ENCODE assay signal across 9 mouse cellular contexts in the genomic region with DNA sequence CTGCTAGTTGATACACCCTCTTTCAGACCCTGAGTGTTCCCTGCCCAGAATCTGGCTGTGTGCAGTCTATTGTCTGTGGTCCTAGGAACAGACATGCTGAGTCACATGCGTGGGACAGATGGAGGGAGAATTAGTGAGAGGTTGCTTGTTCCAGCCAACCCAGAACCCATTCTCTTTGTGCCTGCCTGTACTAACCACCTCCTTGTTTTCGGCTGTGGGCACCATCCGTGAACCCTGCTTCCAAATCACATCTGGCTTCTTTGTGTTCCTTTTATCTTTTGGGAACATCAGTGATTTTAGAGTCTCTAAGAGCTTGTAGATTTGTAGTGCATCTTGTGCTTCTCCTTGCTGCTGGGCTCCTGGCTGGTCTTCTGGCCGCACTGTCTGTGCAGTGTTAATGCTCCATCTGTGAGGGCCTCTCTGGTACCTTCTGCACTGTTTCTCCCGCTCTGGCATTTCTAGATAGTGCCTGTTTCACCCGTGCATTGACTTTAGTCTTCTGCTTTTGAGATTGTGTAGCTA.
DNase-seq lines count a peak whose midpoint lies in the region; ATAC-seq and TF ChIP-seq lines count a peak whose summit lies in the region.
"Had no signal": no experiment of that assay in that cellular context is flagged by ENCODE, and none has a peak within 500 bp of the region (broad histone marks: within the 10 kb centered on the region; RNA-seq: fewer than 3 reads in every experiment).

No protein-coding gene starts in this region.

- DNase-seq in frontal cortex, postnatal 36 days (ENCODE audit: low spot score in 2 of 2), result peak; percentile 60 to 66
- DNase-seq in urinary bladder, postnatal 14 days (ENCODE audit: low spot score), result no peak
- DNase-seq: kidney, postnatal 36 days had no signal

- H3K27me3 ChIP-seq in intestine, embryonic 15.5 days (replicated peaks), result no peaks in the 10 kb centered on the region
- H3K27me3 ChIP-seq in intestine, postnatal 0 days (replicated peaks; ENCODE audit: control insufficient read depth, insufficient read depth, low read length), result no peaks in the 10 kb centered on the region
- no peaks in the 10 kb centered on the region for H3K27me3 ChIP-seq in myocyte (ENCODE audit: control insufficient read depth, insufficient read depth, insufficient read length)

- no peaks in the 10 kb centered on the region for H3K9me3 ChIP-seq in intestine, embryonic 15.5 days
- no peaks in the 10 kb centered on the region for H3K9me3 ChIP-seq in intestine, postnatal 0 days (ENCODE audit: control insufficient read depth)

- WGBS in intestine, embryonic 15.5 days, result 73% methylated on average over 6 of the region's 6 CpGs
- WGBS in intestine, postnatal 0 days, result 72% methylated on average over 6 of the region's 6 CpGs

- peaks cover 12% of the 10 kb centered on the region; the same call in 1 of the 2 replicates for H3K4me1 ChIP-seq in intestine, embryonic 15.5 days (replicated peaks)
- no peaks in the 10 kb centered on the region for H3K4me1 ChIP-seq in intestine, postnatal 0 days (replicated peaks; ENCODE audit: control insufficient read depth, insufficient read depth, low read length)

- no peak overlapping the region for H3K27ac ChIP-seq in intestine, embryonic 15.5 days
- H3K27ac ChIP-seq in intestine, postnatal 0 days (ENCODE audit: low read depth, low read length), result no peak overlapping the region

- peak; percentile 34; the same call in 1 of the 2 replicates for ATAC-seq in intestine, embryonic 15.5 days
- ATAC-seq in intestine, postnatal 0 days, result no peak
- peak; percentile 74 for ATAC-seq in cerebellum, adult (ENCODE audit: insufficient number of reproducible peaks, low FRiP score, low TSS enrichment)
- ATAC-seq in monocyte, adult 5-6 weeks (replicated peaks; ENCODE audit: insufficient number of reproducible peaks, low FRiP score, low TSS enrichment, poor library complexity, severe bottlenecking), result no peak
- no peak; the same call in 1 of the 2 replicates for ATAC-seq in megakaryocyte progenitor cell, adult 5-6 weeks (replicated peaks; ENCODE audit: poor library complexity)

- no peaks in the 10 kb centered on the region for H3K36me3 ChIP-seq in intestine, embryonic 15.5 days
- H3K36me3 ChIP-seq in intestine, postnatal 0 days (ENCODE audit: control insufficient read depth, insufficient read depth), result no peaks in the 10 kb centered on the region; the same call in 1 of the 2 replicates
- H3K36me3 ChIP-seq in myocyte (ENCODE audit: control insufficient read depth, insufficient read depth), result no peaks in the 10 kb centered on the region

- no peak overlapping the region for H3K4me3 ChIP-seq in intestine, embryonic 15.5 days (replicated peaks)
- no peak overlapping the region for H3K4me3 ChIP-seq in intestine, postnatal 0 days (ENCODE audit: low read depth, low read length)
- no peak overlapping the region for H3K4me3 ChIP-seq in myocyte

- no peak overlapping the region for H3K9ac ChIP-seq in intestine, embryonic 15.5 days
- H3K9ac ChIP-seq in intestine, postnatal 0 days (ENCODE audit: low read depth, low read length), result no peak overlapping the region

- TF ChIP-seq POLR2A in myocyte (IDR thresholded peaks at IDR 0.05; ENCODE audit: insufficient read length, low read depth), result no peak

- TF ChIP-seq CTCF in intestine, postnatal 0 days (IDR thresholded peaks at IDR 0.05; ENCODE audit: low read depth), result no peak

- H3ac ChIP-seq in myocyte (ENCODE audit: control insufficient read depth, insufficient read length), result no peak overlapping the region

- no peak overlapping the region for H3K4me2 ChIP-seq in intestine, embryonic 15.5 days (replicated peaks)
- H3K4me2 ChIP-seq in intestine, postnatal 0 days (replicated peaks; ENCODE audit: low read depth), result no peak overlapping the region
- H3K4me2 ChIP-seq in myocyte (ENCODE audit: low read depth), result peak overlapping the region; percentile 74

- H3K79me2 ChIP-seq in myocyte (ENCODE audit: control insufficient read depth, insufficient read depth), result no peaks in the 10 kb centered on the region

TF ChIP-seq in myocyte, 11 proteins besides CTCF, POLR2A, EP300 and RAD21:
- TF ChIP-seq MYOD1 (IDR thresholded peaks at IDR 0.05; ENCODE audit: control insufficient read depth in 1 of 3, insufficient read length in 2 of 3, low read depth in 2 of 3) (peak in 2 of 3 experiments; percentile 32 to 39), MAX (IDR thresholded peaks at IDR 0.05; ENCODE audit: low read depth) (no peak), CEBPB (IDR thresholded peaks at IDR 0.05; ENCODE audit: insufficient read depth, poor library complexity, severe bottlenecking) (no peak), TCF3 (IDR thresholded peaks at IDR 0.05; ENCODE audit: insufficient read length, low read depth) (no peak), POLR2AphosphoS2 (IDR thresholded peaks at IDR 0.05; ENCODE audit: insufficient read length, low read depth) (no peak)

Comparison
In these comparisons a context has a peak if more than half of its experiments do, and no peak if none do; other contexts are left out.
1. ATAC-seq: peak in intestine, embryonic 15.5 days (single experiment) and cerebellum, adult (single experiment); none in intestine, postnatal 0 days (single experiment), monocyte, adult 5-6 weeks (single experiment) and megakaryocyte progenitor cell, adult 5-6 weeks (single experiment).